In the genomic region with DNA sequence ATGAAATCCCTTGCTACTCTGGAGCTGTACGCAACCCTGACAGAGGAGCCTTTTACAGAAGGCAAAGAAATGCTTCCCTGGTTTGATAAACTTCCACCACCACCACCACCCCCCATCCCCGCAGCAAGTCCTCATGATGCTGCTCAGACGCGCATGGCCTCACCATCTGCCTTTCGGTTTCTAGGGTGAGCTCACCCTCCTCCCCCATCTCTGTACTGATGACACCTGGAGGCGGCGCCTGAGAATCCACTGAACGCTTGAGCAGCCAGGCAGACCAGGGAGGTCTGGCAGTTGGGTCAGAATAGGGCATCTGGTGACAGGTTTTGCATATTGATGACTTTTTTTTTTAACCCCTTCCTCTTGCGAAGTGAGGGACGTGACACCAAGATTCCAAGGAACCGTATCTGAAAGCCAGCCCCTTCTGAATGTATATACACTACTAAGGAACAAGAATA, we compare ENCODE assay signal across 8 mouse cellular contexts. TPM values are rescaled to one million over a fixed set of nuclear protein-coding genes. Genes with fewer than 3 reads are reported as not detected.
A peak's percentile ranks its signal among the peaks of the same experiment; 100 is the strongest.
DNase-seq lines count a peak whose midpoint lies in the region; ATAC-seq and TF ChIP-seq lines count a peak whose summit lies in the region.

No protein-coding gene starts in this region.

- H3K4me2 ChIP-seq in kidney, embryonic 16.5 days (replicated peaks; ENCODE audit: low read depth, low read length) = peak overlapping the region; percentile 84
- peak overlapping the region; percentile 86 for H3K4me2 ChIP-seq in liver, embryonic 14.5 days (ENCODE audit: low read depth)
- H3K4me2 ChIP-seq in stomach, postnatal 0 days (replicated peaks; ENCODE audit: low read depth) = peak overlapping the region; percentile 70

- H3K27ac ChIP-seq in heart, embryonic 10.5 days = peak overlapping the region; percentile 96
- peak overlapping the region; percentile 93 for H3K27ac ChIP-seq in kidney, embryonic 16.5 days (ENCODE audit: low read length)
- peak overlapping the region; percentile 42; the same call in 1 of the 2 replicates for H3K27ac ChIP-seq in liver, embryonic 14.5 days
- peak overlapping the region; percentile 85 for H3K27ac ChIP-seq in stomach, postnatal 0 days (replicated peaks)

- peak; percentile 92 for DNase-seq in brain, embryonic 14.5 days (ENCODE audit: low read depth)
- peak; percentile 91 for DNase-seq in heart, embryonic 10.5 days (ENCODE audit: low spot score)
- peak; percentile 62 to 72 (median 65) for DNase-seq in liver, embryonic 14.5 days (ENCODE audit: low read depth in 3 of 3, low spot score in 3 of 3)
- peak; percentile 74 for DNase-seq in neural tube, embryonic 10.5 days (ENCODE audit: extremely low spot score, low spot score)
- DNase-seq in stomach, postnatal 0 days (ENCODE audit: low spot score) = peak; percentile 80

- H3K36me3 ChIP-seq in heart, embryonic 10.5 days = peaks cover 5% of the 10 kb centered on the region; the same call in 1 of the 2 replicates
- no peaks in the 10 kb centered on the region for H3K36me3 ChIP-seq in kidney, embryonic 16.5 days (ENCODE audit: insufficient read depth, low read length)
- H3K36me3 ChIP-seq in liver, embryonic 14.5 days (replicated peaks; ENCODE audit: control insufficient read depth, insufficient read depth, low read depth) = no peaks in the 10 kb centered on the region
- no peaks in the 10 kb centered on the region for H3K36me3 ChIP-seq in stomach, postnatal 0 days (ENCODE audit: control insufficient read depth, insufficient read depth, low read length)

- peak; percentile 19; the same call in 1 of the 2 replicates for TF ChIP-seq CTCF in brain, embryonic 14.5 days (IDR thresholded peaks at IDR 0.05; ENCODE audit: borderline replicate concordance, extremely low read depth, insufficient read depth, insufficient read length)
- peak; percentile 58 for TF ChIP-seq CTCF in liver, embryonic 14.5 days (IDR thresholded peaks at IDR 0.05; ENCODE audit: low read depth)
- peak; percentile 58 for TF ChIP-seq CTCF in stomach, postnatal 0 days (IDR thresholded peaks at IDR 0.05; ENCODE audit: low read depth)

- ATAC-seq in CD4-positive, CD25-positive, alpha-beta regulatory T cell, adult 4 months = peak; percentile 89
- peak; percentile 85 for ATAC-seq in erythroblast, adult 5-6 weeks (replicated peaks; ENCODE audit: low FRiP score, poor library complexity, severe bottlenecking)
- ATAC-seq in kidney, embryonic 16.5 days (ENCODE audit: low FRiP score, low TSS enrichment) = peak; percentile 92
- ATAC-seq in liver, embryonic 14.5 days (ENCODE audit: insufficient read depth) = peak; percentile 80
- peak; percentile 88 for ATAC-seq in stomach, postnatal 0 days (ENCODE audit: low FRiP score, low TSS enrichment)

- WGBS in heart, embryonic 10.5 days = 2% methylated on average over 11 of the region's 11 CpGs
- under 1% methylated on average over 11 of the region's 11 CpGs for WGBS in kidney, embryonic 16.5 days
- whole genome bisulfite sequencing in liver, embryonic 14.5 days (ENCODE audit: insufficient replicate concordance) = 1% methylated on average over 11 of the region's 11 CpGs
- 0% methylated on average over 11 of the region's 11 CpGs for WGBS in stomach, postnatal 0 days

- H3K27me3 ChIP-seq in heart, embryonic 10.5 days (ENCODE audit: insufficient read depth, poor library complexity, severe bottlenecking) = no peaks in the 10 kb centered on the region
- H3K27me3 ChIP-seq in kidney, embryonic 16.5 days (ENCODE audit: insufficient read depth, low read length) = no peaks in the 10 kb centered on the region
- no peaks in the 10 kb centered on the region for H3K27me3 ChIP-seq in liver, embryonic 14.5 days (ENCODE audit: control insufficient read depth, insufficient read depth, low read length)
- H3K27me3 ChIP-seq in stomach, postnatal 0 days (ENCODE audit: control insufficient read depth, insufficient read depth, low read length) = no peaks in the 10 kb centered on the region

- no peaks in the 10 kb centered on the region for H3K9me3 ChIP-seq in heart, embryonic 10.5 days
- no peaks in the 10 kb centered on the region for H3K9me3 ChIP-seq in kidney, embryonic 16.5 days (ENCODE audit: low read length)
- H3K9me3 ChIP-seq in liver, embryonic 14.5 days (ENCODE audit: control insufficient read depth, low read length) = no peaks in the 10 kb centered on the region
- no peaks in the 10 kb centered on the region for H3K9me3 ChIP-seq in stomach, postnatal 0 days (ENCODE audit: control insufficient read depth, low read length)

- peak overlapping the region; percentile 95 for H3K9ac ChIP-seq in kidney, embryonic 16.5 days (replicated peaks; ENCODE audit: low read length)
- H3K9ac ChIP-seq in liver, embryonic 14.5 days (replicated peaks) = peak overlapping the region; percentile 68
- H3K9ac ChIP-seq in stomach, postnatal 0 days (ENCODE audit: low read length) = peak overlapping the region; percentile 65

- H3K4me3 ChIP-seq in heart, embryonic 10.5 days = peak overlapping the region; percentile 89
- peak overlapping the region; percentile 96 for H3K4me3 ChIP-seq in kidney, embryonic 16.5 days (ENCODE audit: low read length)
- H3K4me3 ChIP-seq in liver, embryonic 14.5 days (ENCODE audit: insufficient read depth in 1 of 2, low read depth in 2 of 2, low read length in 2 of 2) = peak overlapping the region; percentile 74 to 79
- H3K4me3 ChIP-seq in stomach, postnatal 0 days (ENCODE audit: low read depth, low read length) = peak overlapping the region; percentile 72

- TF ChIP-seq POLR2A in brain, embryonic 14.5 days (IDR thresholded peaks at IDR 0.05; ENCODE audit: borderline replicate concordance, extremely low read depth, insufficient read depth, insufficient read length, poor library complexity, severe bottlenecking) = no peak

- no peak for TF ChIP-seq EP300 in liver, embryonic 14.5 days (IDR thresholded peaks at IDR 0.05; ENCODE audit: low read depth)
- no peak for TF ChIP-seq EP300 in stomach, postnatal 0 days (optimal IDR thresholded peaks at IDR 0.05)

- peaks cover 14% of the 10 kb centered on the region; the same call in 1 of the 2 replicates for H3K4me1 ChIP-seq in heart, embryonic 10.5 days
- peaks cover 20% of the 10 kb centered on the region for H3K4me1 ChIP-seq in kidney, embryonic 16.5 days (ENCODE audit: insufficient read depth, low read length)
- H3K4me1 ChIP-seq in liver, embryonic 14.5 days (replicated peaks; ENCODE audit: control insufficient read depth in 2 of 2, insufficient read depth in 2 of 2, low read length in 1 of 2) = peaks cover 8 to 9% of the 10 kb centered on the region in 2 experiments
- H3K4me1 ChIP-seq in stomach, postnatal 0 days (replicated peaks; ENCODE audit: control insufficient read depth, insufficient read depth) = no peaks in the 10 kb centered on the region

RNA-seq across cellular contexts. Expression of a gene that starts 27.0 kb away (rescaled TPM):
- polyA plus RNA-seq in CD4-positive, CD25-positive, alpha-beta regulatory T cell, adult 4 months (2017; shearing (Covaris generic)) = 10 to 100 TPM; 85.5 to 94.9 TPM
- polyA plus RNA-seq in brain, embryonic 14.5 days (2012; rRNA removed) = 65.5 and 74.5 TPM in 2 replicates
- total RNA-seq in erythroblast, adult 5-6 weeks (2015; ENCODE audit: low replicate concordance) = 16.3 and 25.7 TPM in 2 replicates
- total RNA-seq in erythroblast, adult 5-6 weeks (2017; ENCODE audit: low replicate concordance) = 11.6 and 19.2 TPM in 2 replicates
- 63.4 and 68.1 TPM in 2 replicates for polyA plus RNA-seq in heart, embryonic 10.5 days (2016; fragmentation: Nextera tagmentation; extraction: Ambion mirVana)
- polyA plus RNA-seq in kidney, embryonic 16.5 days (2015; fragmentation: Nextera tagmentation; extraction: Ambion mirVana) = 88.0 and 90.3 TPM in 2 replicates
- 6.5 and 9.9 TPM in 2 replicates for polyA plus RNA-seq in liver, embryonic 14.5 days (2012; rRNA removed)
- 20.9 and 22.3 TPM in 2 replicates for polyA plus RNA-seq in liver, embryonic 14.5 days (2014; fragmentation: Nextera tagmentation; extraction: Ambion mirVana)
- polyA plus RNA-seq in stomach, postnatal 0 days (2015; fragmentation: Nextera tagmentation; extraction: Ambion mirVana) = 42.2 and 42.6 TPM in 2 replicates

RNA-seq across cellular contexts. Expression of a gene that starts 44.7 kb away (rescaled TPM):
- polyA plus RNA-seq in CD4-positive, CD25-positive, alpha-beta regulatory T cell, adult 4 months (2017; shearing (Covaris generic)) = 10 to 100 TPM; 12.8 to 17.3 TPM
- 24.7 and 40.3 TPM in 2 replicates for polyA plus RNA-seq in brain, embryonic 14.5 days (2012; rRNA removed)
- total RNA-seq in erythroblast, adult 5-6 weeks (2015; ENCODE audit: low replicate concordance) = 24.7 and 26.5 TPM in 2 replicates
- 21.7 and 29.8 TPM in 2 replicates for total RNA-seq in erythroblast, adult 5-6 weeks (2017; ENCODE audit: low replicate concordance)
- polyA plus RNA-seq in heart, embryonic 10.5 days (2016; fragmentation: Nextera tagmentation; extraction: Ambion mirVana) = 4.3 and 5.4 TPM in 2 replicates
- 6.5 and 7.8 TPM in 2 replicates for polyA plus RNA-seq in kidney, embryonic 16.5 days (2015; fragmentation: Nextera tagmentation; extraction: Ambion mirVana)
- polyA plus RNA-seq in liver, embryonic 14.5 days (2012; rRNA removed) = 3.1 and 4.3 TPM in 2 replicates
- polyA plus RNA-seq in liver, embryonic 14.5 days (2014; fragmentation: Nextera tagmentation; extraction: Ambion mirVana) = 3.5 and 3.9 TPM in 2 replicates
- polyA plus RNA-seq in stomach, postnatal 0 days (2015; fragmentation: Nextera tagmentation; extraction: Ambion mirVana) = 7.2 and 8.1 TPM in 2 replicates

Comparison
In these comparisons a context has a peak if more than half of its experiments do, and no peak if none do; other contexts are left out.
1. Peak in every context shown above with its lines: DNase-seq, ATAC-seq, H3K4me3 ChIP-seq and H3K27ac ChIP-seq.
2. H3K27ac ChIP-seq: peak in every context shown above with its lines; median percentile 96 in heart, embryonic 10.5 days; 93 in kidney, embryonic 16.5 days; 85 in stomach, postnatal 0 days; 42 in liver, embryonic 14.5 days.